Mouse (Mus musculus): Measurements from ENCODE around the gene Fam13c.

GRCm38 (mm10) chr10:70439676-70440521 is at the start of gene Fam13c:
- TF ChIP-seq CTCF (IDR thresholded peaks at IDR 0.05) (0 out of 2 replicates have a peak, but pooled peaks have one; percentile 1), EP300 (IDR thresholded peaks at IDR 0.05) (peak; percentile 33; the same call in 1 of the 2 replicates)
